Mouse (Mus musculus) embryonic fibroblast, embryonic 13.5 days (primary cell): ENCODE data around the gene 4930524J08Rik. TPM values are rescaled to one million over a fixed set of nuclear protein-coding genes. Genes with fewer than 3 reads are reported as not detected.

ENCODE experiments used
- H3K27ac ChIP-seq: 2 replicates; pipeline ENCODE4 v1.5.1; 2012; ENCODE audit warnings: low read length, control low read depth, inconsistent platforms; ENCODE audit not compliant: insufficient read depth
- H3K4me1 ChIP-seq: 2 replicates; pipeline ENCODE4 v1.6.1; 2011; ENCODE audit warnings: low read length; ENCODE audit not compliant: control insufficient read depth, insufficient read depth
- H3K4me3 ChIP-seq: 2 replicates; pipeline ENCODE4 v1.5.1; 2011; ENCODE audit warnings: mild to moderate bottlenecking, control low read depth, low read length; ENCODE audit not compliant: insufficient read depth
- CTCF ChIP-seq: IDR thresholded peaks from 2 replicates; pipeline ENCODE4 v1.5.1; 2011; ENCODE audit warnings: mild to moderate bottlenecking, control low read depth, low read length, moderate library complexity, borderline replicate concordance; ENCODE audit not compliant: insufficient read depth
- POLR2A ChIP-seq: IDR thresholded peaks from 2 replicates; pipeline ENCODE4 v1.6.1; 2011; ENCODE audit warnings: low read depth, mild to moderate bottlenecking, control low read depth, low read length, moderate library complexity
- polyA plus RNA-seq: library from polyadenylated mRNA; stranded (reverse); fragments of >200 nt; gene quantifications from 2 replicates; pipeline ENCODE4 v1.2.4, GENCODE M21; 2011; ENCODE audit warnings: low read depth; ENCODE audit not compliant: missing spikeins, insufficient read length

Gene 4930524J08Rik
- 2.4 and 2.5 TPM in 2 replicates for polyA plus RNA-seq

- H3K27ac ChIP-seq = peak within 1 kb of the TSS; percentile 97
- peak; percentile 85 for TF ChIP-seq POLR2A
- TF ChIP-seq CTCF = no peak
- peaks cover 7% of the 10 kb centered on the region for H3K4me1 ChIP-seq
- peak within 1 kb of the TSS; percentile 96 for H3K4me3 ChIP-seq
Measured at GRCm38 (mm10) chr5:99978699-99979442, at the start of gene 4930524J08Rik, which contains the start of gene Hnrnpd. Gene 4930524J08Rik, plus strand, starts transcription at chr5:99979061. Gene Hnrnpd, minus strand, starts transcription at chr5:99978938.

- no peak overlapping the region for H3K27ac ChIP-seq
- H3K4me1 ChIP-seq = no peaks in the 10 kb centered on the region
- no peak overlapping the region for H3K4me3 ChIP-seq
- no peak for TF ChIP-seq CTCF
- TF ChIP-seq POLR2A = no peak
Measured at GRCm38 (mm10) chr5:99931910-99932309, 47.0 kb upstream of the 4930524J08Rik start.

DNA sequence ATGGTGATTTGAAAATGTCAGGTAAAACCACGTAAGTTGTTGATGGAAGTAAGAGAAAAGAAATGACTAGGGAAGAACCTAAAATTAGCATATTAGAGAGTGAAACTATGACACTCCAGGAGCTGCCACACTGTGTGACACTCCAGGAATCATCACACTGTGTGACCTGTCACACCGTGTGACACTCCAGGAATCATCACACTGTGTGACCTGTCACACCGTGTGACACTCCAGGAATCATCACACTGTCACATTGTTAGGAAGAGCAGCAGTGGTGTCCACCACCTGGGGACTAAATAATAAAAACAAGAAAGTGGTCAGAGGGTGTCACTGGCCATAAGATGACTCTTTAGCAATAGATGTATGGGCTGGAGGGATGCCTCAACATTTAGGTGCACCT, 39.4 kb upstream of the 4930524J08Rik start:
- TF ChIP-seq CTCF (no peak), POLR2A (no peak)
- no peak overlapping the region for H3K4me3 ChIP-seq
- H3K27ac ChIP-seq = no peak overlapping the region
- no peaks in the 10 kb centered on the region for H3K4me1 ChIP-seq

DNA sequence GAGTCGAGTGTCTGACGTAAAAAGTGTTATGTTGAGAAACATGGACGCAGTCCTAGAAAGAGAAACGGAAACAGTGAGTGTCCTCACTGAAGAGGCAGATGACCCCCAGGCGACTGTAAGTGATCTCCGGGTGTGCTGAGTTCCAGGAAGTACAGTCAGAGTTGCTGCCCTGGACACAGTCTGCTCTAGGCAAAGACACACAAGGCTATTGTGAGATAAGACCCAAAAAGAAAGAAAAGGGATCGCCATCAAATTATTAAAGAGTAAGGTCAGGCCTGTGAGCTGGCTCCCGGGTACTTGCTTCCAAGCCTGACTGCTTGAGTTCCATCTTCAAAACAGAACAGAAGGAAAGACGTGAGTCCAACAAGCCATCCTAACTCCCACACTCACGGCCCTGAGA, 37.6 kb upstream of the 4930524J08Rik start:
- TF ChIP-seq POLR2A = no peak
- no peak for TF ChIP-seq CTCF
- Histone ChIP-seq H3K27ac (no peak overlapping the region), H3K4me3 (no peak overlapping the region), H3K4me1 (no peaks in the 10 kb centered on the region)

- no peak overlapping the region for H3K4me3 ChIP-seq
- H3K27ac ChIP-seq = no peak overlapping the region
- H3K4me1 ChIP-seq = no peaks in the 10 kb centered on the region
- TF ChIP-seq CTCF (no peak), POLR2A (no peak)
Measured at GRCm38 (mm10) chr5:99941776-99942502, 36.9 kb upstream of the 4930524J08Rik start.

GRCm38 (mm10) chr5:99952513-99952912, 26.3 kb upstream of the 4930524J08Rik start:
- no peak for TF ChIP-seq CTCF
- no peak for TF ChIP-seq POLR2A
- Histone ChIP-seq H3K27ac (no peak overlapping the region), H3K4me3 (no peak overlapping the region), H3K4me1 (no peaks in the 10 kb centered on the region)

DNA sequence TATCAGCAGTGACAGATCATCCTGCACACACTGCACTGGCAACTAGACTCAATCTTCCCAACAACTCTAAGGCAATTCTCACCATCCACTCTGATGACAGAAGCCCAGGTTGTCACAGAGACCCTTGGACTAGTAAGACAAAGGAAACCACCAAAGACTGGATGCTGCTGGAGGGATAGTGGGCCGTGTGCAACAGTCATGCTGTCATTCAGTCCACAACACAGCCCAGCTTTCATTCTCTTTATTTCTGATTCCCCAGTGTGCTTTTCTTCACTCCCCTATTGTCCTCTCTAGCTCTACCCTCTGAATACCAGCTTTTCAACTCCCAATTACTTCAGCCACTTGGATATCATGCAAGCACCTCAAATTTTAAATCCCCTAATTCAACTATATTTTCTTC, 25.0 kb upstream of the 4930524J08Rik start:
- TF ChIP-seq CTCF (no peak), POLR2A (no peak)
- no peak overlapping the region for H3K4me3 ChIP-seq
- no peaks in the 10 kb centered on the region for H3K4me1 ChIP-seq
- H3K27ac ChIP-seq = no peak overlapping the region

DNA sequence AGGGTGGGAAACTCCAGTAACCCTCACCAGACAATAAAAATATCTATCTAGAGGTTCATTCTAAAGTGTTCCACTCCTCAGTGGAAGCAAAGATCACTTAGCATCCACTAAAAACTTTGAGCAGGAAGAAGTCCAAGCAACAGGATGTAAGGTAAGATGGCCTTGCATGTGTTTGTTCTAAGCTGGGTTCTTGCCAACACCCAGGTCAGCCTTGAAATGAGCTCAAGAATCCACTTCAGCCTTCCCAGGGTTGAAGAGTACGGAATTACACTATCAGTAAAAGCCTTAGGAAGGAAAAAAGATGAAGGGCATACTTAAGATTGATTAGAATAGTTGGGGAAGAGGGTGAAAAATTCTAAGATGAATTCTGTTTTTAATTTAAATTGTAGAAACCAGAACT, 20.2 kb upstream of the 4930524J08Rik start:
- Histone ChIP-seq H3K27ac (no peak overlapping the region), H3K4me1 (no peaks in the 10 kb centered on the region), H3K4me3 (no peak overlapping the region)
- TF ChIP-seq CTCF (no peak), POLR2A (no peak)

GRCm38 (mm10) chr5:99959236-99959936, 19.5 kb upstream of the 4930524J08Rik start:
- H3K27ac ChIP-seq = no peak overlapping the region
- H3K4me3 ChIP-seq = no peak overlapping the region
- TF ChIP-seq POLR2A (no peak), CTCF (no peak)

More at GRCm38 (mm10) chr5:99959236-99959936, 19.5 kb upstream of the 4930524J08Rik start:
- no peaks in the 10 kb centered on the region for H3K4me1 ChIP-seq
